Mouse (Mus musculus) liver, embryonic 14.5 days (tissue): ENCODE measurements around the gene Daxx. TPM values are rescaled to one million over a fixed set of nuclear protein-coding genes. Genes with fewer than 3 reads are reported as not detected.

ENCODE experiments used
- ATAC-seq: fragments of 200-750 bp; cut with Nextera tagmentation; 2 replicates; pipeline ENCODE4 v1.8.0; 2017; ENCODE audit warnings: moderate number of reproducible peaks, mild to moderate bottlenecking, moderate library complexity; ENCODE audit not compliant: insufficient read depth
- DNase-seq, 3 experiments: peaks; one replicate each; pipeline ENCODE4 v3.0.0-alpha.2; 2012 to 2013; ENCODE audit warnings: low read depth in 3 of 3, low spot score in 3 of 3
- H3K27ac ChIP-seq: fragments of 300-500 bp; sonication (generic); 2 replicates; pipeline ENCODE4 v1.5.1; 2014; ENCODE audit warnings: moderate library complexity, mild to moderate bottlenecking, control low read depth, inconsistent platforms
- H3K27me3 ChIP-seq: fragments of 300-500 bp; sonication (generic); 2 replicates; pipeline ENCODE4 v1.6.1; 2014; ENCODE audit warnings: mild to moderate bottlenecking, low read length, moderate library complexity; ENCODE audit not compliant: control insufficient read depth, insufficient read depth
- H3K36me3 ChIP-seq: fragments of 300-500 bp; sonication (generic); replicated peaks from 2 replicates; pipeline ENCODE4 v1.6.1; 2014; ENCODE audit warnings: low read depth; ENCODE audit not compliant: control insufficient read depth, insufficient read depth
- H3K4me1 ChIP-seq, 2 experiments: fragments of 200-500 bp in 1 of 2; fragments of 300-500 bp in 1 of 2; sonication (generic) in 1 of 2; replicated peaks; 2 replicates each; pipeline ENCODE4 v1.6.1; 2012 to 2014; ENCODE audit warnings: antibody characterized with exemption in 1 of 2, inconsistent platforms in 1 of 2, low read length in 1 of 2; ENCODE audit not compliant: control insufficient read depth in 2 of 2, insufficient read depth in 2 of 2
- H3K4me2 ChIP-seq: fragments of 300-500 bp; sonication (generic); 2 replicates; pipeline ENCODE4 v1.6.1; 2014; ENCODE audit warnings: low read depth, mild to moderate bottlenecking, control low read depth, moderate library complexity
- H3K4me3 ChIP-seq, 2 experiments: fragments of 200-500 bp in 1 of 2; fragments of 300-500 bp in 1 of 2; sonication (generic) in 1 of 2; 2 replicates each; pipeline ENCODE4 v1.5.1; 2012 to 2014; ENCODE audit warnings: low read depth in 2 of 2, low read length in 2 of 2, mild to moderate bottlenecking in 2 of 2, control low read depth in 1 of 2, inconsistent platforms in 1 of 2, moderate library complexity in 1 of 2; ENCODE audit not compliant: insufficient read depth in 1 of 2
- H3K9ac ChIP-seq: fragments of 300-500 bp; sonication (generic); replicated peaks from 2 replicates; pipeline ENCODE4 v1.6.1; 2014; ENCODE audit warnings: mild to moderate bottlenecking, control low read depth, moderate library complexity
- H3K9me3 ChIP-seq: fragments of 300-500 bp; sonication (generic); 2 replicates; pipeline ENCODE4 v1.6.1; 2016; ENCODE audit warnings: low read length, mixed read lengths; ENCODE audit not compliant: control insufficient read depth
- CTCF ChIP-seq: IDR thresholded peaks from 2 replicates; pipeline ENCODE4 v1.5.1; 2016; ENCODE audit warnings: antibody characterized with exemption, low read depth, control low read depth
- EP300 ChIP-seq: IDR thresholded peaks from 2 replicates; pipeline ENCODE4 v1.6.1; 2016; ENCODE audit warnings: antibody characterized with exemption, low read depth
- WGBS: fragments of 180-500 bp; shearing (Covaris S2); extraction: QIAGEN DNeasy Blood & Tissue Kit; methylation state at CpG from one replicate; pipeline ENCODE4 v1.1.7; 2014; ENCODE audit not compliant: insufficient replicate concordance; 5-methylcytosine and 5-hydroxymethylcytosine counted together
- polyA plus RNA-seq, 2 experiments: library from polyadenylated mRNA; depleted of rRNA in 1 of 2; stranded (reverse) in 1 of 2; unstranded in 1 of 2; fragments of >200 nt; fragmentation: Nextera tagmentation in 1 of 2; extraction: Ambion mirVana in 1 of 2; gene quantifications; 2 replicates each; pipeline versions ENCODE4 v1.2.1 to v1.2.3; 2012 to 2014

Gene Daxx
- polyA plus RNA-seq, 2 experiments, result 14.7 to 15.3 TPM

GRCm38 (mm10) chr17:33919351-33920281 is 10.4 kb downstream of the Daxx start:
- under 1% methylated on average over 52 of the region's 52 CpGs for WGBS

GRCm38 (mm10) chr17:33920282-33921097 is 11.3 kb downstream of the Daxx start:
- H3K9ac ChIP-seq, result peak overlapping the region; percentile 84
- WGBS, result under 1% methylated on average over 36 of the region's 36 CpGs
- no peak for TF ChIP-seq EP300
- peak; percentile 99 for TF ChIP-seq CTCF
- H3K4me1 ChIP-seq, result peaks cover 7 to 16% of the 10 kb centered on the region in 2 experiments
- H3K9me3 ChIP-seq, result peaks cover 5% of the 10 kb centered on the region
- DNase-seq (peak; percentile 70 to 81 (median 73)), ATAC-seq (peak; percentile 26; the same call in 1 of the 2 replicates)
- H3K4me3 ChIP-seq, result peak overlapping the region; percentile 77 to 92
- H3K4me2 ChIP-seq, result peak overlapping the region; percentile 88
- no peaks in the 10 kb centered on the region for H3K27me3 ChIP-seq
- peak overlapping the region; percentile 78 for H3K27ac ChIP-seq
- H3K36me3 ChIP-seq, result peaks cover 8% of the 10 kb centered on the region

More at GRCm38 (mm10) chr17:33919351-33920281, 10.4 kb downstream of the Daxx start:
- DNase-seq, result peak; percentile 77 to 89 (median 78)
- Histone ChIP-seq H3K9ac (peak overlapping the region; percentile 84), H3K4me3 (peak overlapping the region; percentile 77 to 92), H3K27me3 (no peaks in the 10 kb centered on the region), H3K36me3 (peaks cover 8% of the 10 kb centered on the region), H3K4me1 (peaks cover 10 to 21% of the 10 kb centered on the region in 2 experiments), H3K27ac (peak overlapping the region; percentile 78), H3K9me3 (peaks cover 5% of the 10 kb centered on the region), H3K4me2 (peak overlapping the region; percentile 88)
- TF ChIP-seq EP300 (no peak), CTCF (peak; percentile 62)
- ATAC-seq, result peak; percentile 59

GRCm38 (mm10) chr17:33921361-33921760 is 12.1 kb downstream of the Daxx start:
- Histone ChIP-seq H3K27me3 (no peaks in the 10 kb centered on the region), H3K27ac (no peak overlapping the region), H3K4me2 (peak overlapping the region; percentile 88), H3K36me3 (peaks cover 8% of the 10 kb centered on the region), H3K9me3 (peaks cover 5% of the 10 kb centered on the region), H3K4me1 (peaks cover 7 to 16% of the 10 kb centered on the region in 2 experiments), H3K4me3 (no peak overlapping the region; a peak in 1 of 4 replicates), H3K9ac (no peak overlapping the region)
- WGBS, result 67% methylated on average over 7 of the region's 7 CpGs
- ATAC-seq (no peak), DNase-seq (no peak)
- TF ChIP-seq EP300 (no peak), CTCF (no peak)

GRCm38 (mm10) chr17:33924577-33925283 is 15.5 kb downstream of the Daxx start:
- ATAC-seq (peak; percentile 32), DNase-seq (no peak)
- H3K4me3 ChIP-seq, result no peak overlapping the region

More at GRCm38 (mm10) chr17:33924577-33925283, 15.5 kb downstream of the Daxx start:
- Histone ChIP-seq H3K9me3 (no peaks in the 10 kb centered on the region), H3K4me1 (peaks cover 4 to 8% of the 10 kb centered on the region in 2 experiments; a peak in 2 of 4 replicates), H3K9ac (no peak overlapping the region), H3K4me2 (no peak overlapping the region), H3K27ac (no peak overlapping the region), H3K36me3 (no peaks in the 10 kb centered on the region; the same call in 1 of the 2 replicates), H3K27me3 (no peaks in the 10 kb centered on the region)
- WGBS, result 74% methylated on average over 10 of the region's 10 CpGs
- TF ChIP-seq EP300, result 0 out of 2 replicates have a peak, but pooled peaks have one; percentile 38
- TF ChIP-seq CTCF, result peak; percentile 88
